Mouse (Mus musculus): ENCODE results near the gene Ptpn6. TPM values are rescaled to one million over a fixed set of nuclear protein-coding genes. Genes with fewer than 3 reads are reported as not detected.

Ptpn6 gene
- total RNA-seq, 1 experiment from 2014 or later, result 7.3 TPM

DNA sequence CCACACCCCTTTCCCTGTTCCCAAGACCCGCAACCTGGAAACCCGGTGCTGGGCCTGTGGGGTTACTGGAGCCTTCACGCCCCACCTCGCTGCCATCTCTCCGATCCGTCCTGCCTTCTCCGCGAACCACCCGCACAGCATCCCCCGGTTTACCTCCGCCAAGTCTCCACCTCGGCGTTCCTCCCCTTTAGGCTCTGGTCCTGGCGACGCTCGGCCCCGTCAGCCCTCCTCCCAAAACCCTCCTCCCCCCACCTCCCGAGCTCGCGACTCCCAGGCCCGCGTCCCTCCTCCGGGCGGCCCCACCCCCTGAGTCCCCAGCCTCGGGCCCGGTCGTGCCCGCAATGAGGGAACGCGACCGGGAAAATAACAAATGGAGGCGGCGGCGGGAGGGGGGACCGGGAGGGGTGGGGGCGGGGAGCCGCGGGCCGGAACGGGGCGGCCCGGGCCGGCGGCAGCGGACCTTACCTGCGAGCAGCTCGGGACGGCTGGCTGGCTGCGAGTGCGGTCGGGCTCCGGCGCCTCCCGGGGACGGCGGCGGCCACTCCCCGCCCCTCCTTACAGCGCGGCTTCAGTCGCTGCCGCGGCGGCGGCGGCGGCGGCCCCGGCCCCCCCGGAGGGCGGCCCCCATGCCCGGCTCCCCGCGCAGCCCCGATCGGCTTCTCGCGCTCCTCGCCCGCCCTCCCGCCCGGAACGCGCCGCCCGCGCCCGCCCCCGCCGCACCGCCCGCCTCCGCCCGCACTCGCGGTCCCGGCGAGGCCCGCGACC, 17.5 kb upstream of the Ptpn6 start, which contains the start of the genes Gm45234 and Atn1:
Gm45234 (minus strand) TSS at position 191 of the 765 bp plus-strand sequence.
Atn1 (minus strand) TSS at position 694 of the 765 bp plus-strand sequence.
- DNase-seq, result peak; percentile 89

DNA sequence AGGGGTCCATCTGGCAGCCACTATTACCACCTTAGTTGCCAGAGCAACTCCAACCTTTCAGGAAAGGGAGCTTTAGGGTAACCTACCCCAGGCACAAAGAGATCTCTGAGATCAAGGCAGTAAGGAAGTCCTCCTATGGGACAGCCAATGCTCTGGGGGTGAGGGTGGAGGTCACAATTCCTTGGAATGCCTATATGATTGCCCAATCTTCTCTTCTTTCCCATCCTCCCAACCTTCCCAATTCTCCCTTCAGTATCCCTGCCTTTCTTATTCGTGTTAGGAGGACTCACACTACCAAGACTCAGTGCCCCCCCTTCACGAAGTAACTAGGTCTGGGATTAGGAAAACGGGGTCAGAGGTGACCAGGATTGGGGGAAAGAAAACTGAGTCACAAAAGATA, 16.8 kb upstream of the Ptpn6 start:
- DNase-seq, result no peak

DNA sequence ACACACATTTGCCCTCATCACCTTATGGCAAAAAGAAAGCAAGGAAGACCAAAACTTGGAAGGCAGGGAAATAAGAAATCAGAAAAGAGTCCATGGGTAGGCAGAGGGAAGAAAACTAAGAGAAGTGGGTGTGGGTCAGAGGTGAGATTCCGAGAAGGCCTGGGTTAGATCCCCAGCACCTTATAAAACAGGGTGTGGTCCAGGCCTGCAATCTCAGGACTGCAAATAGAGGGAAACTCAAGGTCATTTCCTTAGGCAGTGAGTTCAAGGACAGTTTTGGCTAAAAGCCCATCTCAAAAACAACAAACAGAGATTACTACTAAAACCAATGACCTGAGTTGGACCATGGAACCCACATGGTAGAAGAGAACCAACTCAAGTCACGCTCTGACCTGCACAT, 15.3 kb upstream of the Ptpn6 start:
- DNase-seq, result no peak

DNA sequence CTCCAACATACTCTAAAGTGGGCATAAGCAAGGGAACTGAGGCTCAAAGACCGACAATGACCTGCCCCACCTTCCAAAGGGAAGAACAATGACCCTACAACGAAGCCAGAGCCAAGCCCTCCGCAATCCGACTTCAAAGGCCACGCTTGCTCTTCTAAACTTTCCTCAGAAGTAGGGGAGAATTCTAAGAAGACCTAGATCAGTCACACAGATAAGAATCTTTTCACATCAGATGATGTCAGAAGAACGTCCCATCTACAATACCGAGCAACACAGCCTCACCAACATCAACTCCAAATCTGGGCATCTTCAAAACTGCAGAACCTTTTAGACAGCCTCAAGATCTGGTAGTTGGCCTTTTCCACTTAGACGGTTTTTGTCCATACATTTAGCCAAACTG, 11.9 kb upstream of the Ptpn6 start:
- no peak for DNase-seq

DNA sequence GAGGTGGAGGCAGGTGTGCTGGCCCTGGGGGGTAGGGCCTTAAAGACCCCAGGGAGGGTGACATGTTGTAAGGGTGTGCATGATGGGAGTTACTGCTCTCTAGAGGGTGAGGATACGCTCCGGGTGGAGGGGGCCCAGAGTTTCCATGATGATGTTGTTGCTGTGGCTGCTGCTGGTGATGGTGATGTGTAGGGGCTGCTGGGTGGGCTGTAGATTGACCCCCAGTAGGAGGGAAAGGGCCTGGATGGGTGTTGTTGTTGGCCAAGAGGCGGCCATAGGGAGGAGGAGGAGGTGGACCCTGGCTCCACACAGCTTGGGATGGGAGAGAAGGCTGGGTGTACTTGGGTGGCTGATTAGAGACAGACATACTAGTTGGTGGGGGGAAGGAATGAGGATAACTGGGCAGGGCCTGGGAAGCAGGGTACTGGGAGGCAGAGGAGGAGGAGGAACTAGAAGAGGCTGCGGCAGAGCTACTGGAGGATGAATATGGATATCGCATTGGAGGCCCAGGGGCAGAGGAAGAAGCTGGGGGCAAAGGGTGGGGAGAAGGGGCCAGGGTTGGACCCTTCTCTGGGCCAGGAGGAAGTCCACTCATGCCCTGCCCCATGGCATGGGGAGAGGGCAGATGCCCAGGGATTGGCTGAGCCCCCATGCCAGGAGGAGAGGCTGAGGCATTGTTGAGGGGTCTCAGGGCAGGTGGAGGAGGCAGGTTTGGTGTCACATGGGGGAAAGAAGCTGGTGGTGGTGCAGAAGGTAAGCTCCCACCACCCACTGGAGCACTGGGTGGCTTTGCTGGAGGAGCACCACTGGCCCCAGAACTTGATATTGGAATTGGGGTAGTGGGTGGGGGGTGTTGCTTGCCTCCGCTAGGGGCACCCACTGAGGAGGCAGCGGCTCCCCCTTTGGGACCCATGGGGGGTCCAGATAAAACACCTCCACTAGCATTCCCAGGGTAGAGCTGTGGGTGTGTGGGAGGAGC, 8.4 kb upstream of the Ptpn6 start:
- no peak for DNase-seq

DNA sequence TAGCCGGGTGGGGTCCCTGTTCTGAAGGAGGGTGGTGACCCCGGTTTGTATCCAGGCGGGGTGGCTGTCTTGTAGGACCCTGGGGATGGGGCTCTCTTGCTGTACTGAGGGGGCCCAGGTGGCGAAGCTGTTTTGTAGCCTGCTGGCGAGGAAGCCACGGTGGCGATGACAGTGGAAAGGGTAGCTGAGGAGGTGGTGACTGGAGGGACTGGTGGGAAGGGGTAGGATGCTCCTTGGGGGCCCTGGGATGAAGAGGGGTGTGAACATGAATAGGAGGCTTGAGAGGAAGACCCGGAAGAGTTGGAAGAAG, 7.7 kb upstream of the Ptpn6 start:
- DNase-seq, result no peak

DNA sequence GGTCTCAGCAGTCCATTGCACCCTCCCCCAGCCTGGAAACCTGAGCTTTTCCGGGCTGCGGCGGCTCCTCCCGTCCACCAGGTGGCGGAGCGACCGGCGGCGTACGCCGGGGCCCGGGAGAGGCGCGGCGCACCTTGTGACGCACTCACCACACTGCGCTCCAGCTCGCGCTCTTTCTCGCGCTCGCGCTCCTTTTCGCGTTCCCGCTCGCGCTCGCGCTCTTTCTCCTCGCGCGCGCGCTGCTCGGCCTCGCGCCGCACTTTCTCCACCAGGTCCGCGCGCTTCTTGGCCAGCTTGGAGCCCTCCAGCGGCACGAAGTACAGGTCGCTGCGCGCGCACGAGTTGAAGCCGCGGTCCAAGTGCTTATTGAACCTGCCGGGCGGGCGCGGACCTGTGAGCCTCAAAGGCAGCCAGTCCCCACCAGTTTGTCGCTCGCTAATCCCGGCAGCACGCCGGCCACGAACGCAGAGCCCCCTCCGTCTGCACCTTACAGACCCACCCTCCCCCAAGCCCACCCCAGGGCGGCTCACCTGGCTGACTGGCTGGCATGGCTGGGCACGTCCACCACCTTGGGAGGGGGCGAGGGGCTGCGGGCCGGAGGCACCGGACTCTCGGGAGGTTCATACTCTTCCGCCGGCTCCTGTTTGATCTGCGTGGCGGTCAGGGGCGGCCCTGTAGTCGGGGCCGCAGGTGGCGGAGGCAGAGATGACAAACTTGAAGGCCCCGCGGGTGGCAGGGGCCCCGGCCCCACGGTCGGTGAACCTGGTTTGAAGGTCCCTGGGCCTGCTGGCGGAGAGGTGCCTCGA, 7.2 kb upstream of the Ptpn6 start:
- peak; percentile 97 for DNase-seq

DNA sequence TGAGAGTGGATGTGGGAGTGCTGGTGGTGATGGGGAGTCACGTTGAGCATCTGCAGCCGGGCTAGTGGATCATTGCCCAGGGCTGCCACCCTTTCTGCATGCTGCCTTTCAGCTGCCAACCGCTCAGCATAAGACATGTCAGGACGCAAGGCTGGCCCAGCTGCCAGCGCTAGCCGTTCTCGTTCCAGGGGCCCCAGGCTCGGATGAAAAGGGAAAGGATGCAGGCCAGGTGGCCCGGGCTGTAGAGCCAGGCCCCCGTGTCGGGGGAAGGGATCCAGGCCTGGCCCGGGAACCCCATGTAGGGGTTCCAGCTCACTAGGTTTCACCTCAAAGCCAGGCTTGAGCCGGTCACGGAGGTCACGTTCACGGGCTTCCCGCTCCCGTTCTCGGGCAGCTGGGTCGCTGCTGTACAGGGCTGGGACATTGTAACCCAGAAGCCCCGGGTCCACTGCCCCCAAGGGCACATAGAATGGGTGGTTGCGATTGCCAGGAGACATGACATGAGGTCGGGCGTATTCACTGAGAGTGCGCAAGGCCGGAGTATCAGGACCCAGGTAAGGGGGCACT, 6.3 kb upstream of the Ptpn6 start:
- DNase-seq, result no peak

DNA sequence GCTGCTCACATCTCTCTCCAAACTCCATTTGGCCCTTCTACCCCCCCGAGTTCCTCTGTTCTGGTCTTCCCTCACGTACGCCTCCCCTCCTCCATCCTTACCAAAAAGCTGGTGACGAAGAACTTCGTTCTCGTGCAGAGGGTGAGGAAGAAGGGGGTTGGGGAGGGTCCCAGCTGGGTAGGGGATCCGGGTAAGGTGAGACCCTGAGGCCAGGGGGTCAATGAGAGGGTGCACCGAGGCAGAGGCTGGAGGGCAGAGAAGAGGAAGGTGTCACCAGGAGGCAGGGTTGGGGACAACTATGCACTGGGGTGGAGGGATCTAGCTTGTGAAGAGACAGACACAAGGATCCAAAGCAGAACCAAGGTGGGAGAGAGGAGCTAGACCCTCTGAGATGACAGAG, 5.1 kb upstream of the Ptpn6 start:
- no peak for DNase-seq

DNA sequence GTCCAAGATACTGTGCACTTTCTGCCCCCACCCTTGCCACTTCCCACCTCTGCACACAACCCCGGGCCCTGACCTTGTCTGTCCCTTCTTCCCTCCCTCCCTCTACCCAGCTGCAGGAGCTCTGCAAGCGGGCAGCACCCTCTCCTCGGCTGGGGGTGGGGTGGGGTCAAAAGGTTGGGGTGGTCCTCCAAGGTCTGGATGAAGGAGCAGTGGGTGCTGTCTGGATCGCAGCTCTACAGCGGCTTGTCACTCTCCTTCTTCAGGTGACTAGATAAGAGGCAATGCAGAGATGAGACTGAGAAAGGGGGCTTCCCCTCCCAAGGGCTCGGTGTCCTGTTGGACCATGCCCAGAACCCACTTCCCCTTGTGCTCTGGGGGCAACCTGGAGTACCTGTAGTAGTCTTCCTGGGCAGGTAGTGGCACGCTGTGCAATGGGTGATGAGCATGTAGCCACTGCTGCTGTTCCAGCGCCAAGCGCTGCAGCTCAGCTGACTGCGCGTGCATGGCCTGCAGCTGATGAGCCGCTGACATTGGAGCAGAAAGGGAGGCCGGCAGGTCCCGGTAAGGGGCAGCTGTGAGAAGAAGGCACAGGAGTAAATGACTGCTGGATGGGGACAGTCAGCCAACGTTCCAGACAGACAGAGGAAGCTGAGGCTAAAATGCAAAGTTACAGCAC, 4.5 kb upstream of the Ptpn6 start:
- no peak for DNase-seq

DNA sequence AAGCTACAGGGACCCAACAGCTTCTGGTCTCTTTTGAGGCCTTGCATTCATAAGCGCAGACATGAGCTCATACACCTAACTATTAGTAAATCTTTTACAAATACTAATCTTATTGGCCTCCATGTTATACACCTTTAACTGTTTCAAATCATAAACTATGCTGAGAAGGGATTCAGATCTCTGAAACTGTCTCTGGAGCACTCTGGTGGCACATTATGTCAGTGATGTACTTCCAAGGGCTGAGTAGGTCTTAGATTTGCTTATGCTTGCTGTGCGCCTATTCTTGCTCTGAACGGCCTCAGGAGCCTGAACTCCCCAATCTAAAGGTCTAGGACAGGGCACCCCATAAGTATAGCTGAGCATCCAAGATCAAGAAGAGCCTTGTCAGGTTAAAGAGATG, 3.3 kb upstream of the Ptpn6 start:
- DNase-seq, result no peak

DNA sequence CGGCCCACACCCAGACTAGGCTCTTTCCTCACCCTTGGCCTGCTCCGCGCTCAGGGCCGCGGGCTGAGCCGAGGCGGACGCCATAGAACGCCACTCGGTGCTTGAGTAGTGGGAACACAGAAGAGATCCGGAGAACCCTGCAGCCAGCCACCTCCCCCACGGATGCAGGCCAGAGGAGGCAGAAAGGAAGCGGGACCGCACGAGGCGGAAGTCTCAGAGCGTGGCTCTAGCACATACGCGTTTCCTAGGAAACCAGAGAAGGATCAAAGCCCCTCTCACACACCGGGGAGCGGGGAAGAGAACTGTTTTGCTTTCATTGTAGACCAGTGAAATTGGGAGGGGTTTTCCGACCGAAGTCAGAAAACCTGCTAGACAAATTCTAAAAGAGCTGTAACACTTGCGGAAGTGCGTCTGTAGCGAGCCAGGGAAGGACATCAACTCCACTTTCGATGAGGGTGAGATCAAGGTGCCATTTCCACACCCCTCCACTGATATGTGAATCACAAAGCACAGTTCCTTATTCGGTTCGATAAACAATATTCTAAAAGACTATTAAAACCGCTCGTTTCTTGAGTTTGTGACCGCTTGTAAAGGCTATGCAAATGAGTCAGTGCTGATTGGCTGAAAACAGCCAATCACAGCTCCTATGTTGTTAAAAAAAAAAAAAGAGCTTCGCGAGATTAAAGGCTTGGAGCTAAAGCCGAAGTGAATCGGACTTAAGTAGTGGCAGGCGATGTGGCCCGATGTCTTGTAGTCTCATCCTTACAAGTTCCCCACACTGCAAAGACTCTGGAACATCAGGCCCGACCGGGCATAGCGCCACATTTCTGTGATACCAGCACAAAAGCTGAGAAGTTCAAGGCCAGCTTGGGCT, 2.6 kb upstream of the Ptpn6 start, which contains the start of gene Grcc10:
Grcc10 (minus strand) TSS at position 487 of the 874 bp plus-strand sequence.
- peak; percentile 93 for DNase-seq

DNA sequence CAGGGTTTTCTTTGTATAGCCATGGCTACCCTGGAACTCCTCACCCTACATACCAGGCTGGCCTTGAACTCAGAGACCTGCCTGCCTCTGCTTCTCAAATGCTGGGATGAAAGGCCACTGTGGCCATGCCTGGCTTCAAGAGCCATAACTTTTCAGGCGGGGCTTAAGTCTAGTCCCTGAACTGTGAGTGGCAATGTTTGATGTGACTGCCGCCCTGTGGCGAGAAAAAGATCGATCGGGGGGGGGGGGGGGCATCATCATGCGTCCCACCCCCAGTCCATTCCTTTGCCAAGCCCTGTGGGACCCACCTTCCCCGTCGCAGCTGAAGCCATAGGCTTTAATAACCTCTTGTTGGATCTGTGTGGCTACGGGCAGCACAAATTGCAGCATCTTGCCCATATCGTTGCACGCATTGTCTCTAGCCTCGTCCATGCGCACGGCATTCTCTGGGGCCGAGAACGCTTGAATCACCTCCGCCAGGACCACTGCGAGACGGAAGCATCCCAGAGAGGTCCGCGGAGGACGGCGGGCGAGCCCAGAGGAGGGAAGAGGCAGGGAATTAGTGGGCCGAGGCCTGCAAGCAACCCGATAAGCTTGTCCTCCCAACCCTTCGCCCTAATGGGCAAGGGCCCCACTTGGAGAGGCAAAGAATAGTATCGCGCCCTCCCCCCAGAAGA, 1.8 kb upstream of the Ptpn6 start:
- peak; percentile 75 for DNase-seq

DNA sequence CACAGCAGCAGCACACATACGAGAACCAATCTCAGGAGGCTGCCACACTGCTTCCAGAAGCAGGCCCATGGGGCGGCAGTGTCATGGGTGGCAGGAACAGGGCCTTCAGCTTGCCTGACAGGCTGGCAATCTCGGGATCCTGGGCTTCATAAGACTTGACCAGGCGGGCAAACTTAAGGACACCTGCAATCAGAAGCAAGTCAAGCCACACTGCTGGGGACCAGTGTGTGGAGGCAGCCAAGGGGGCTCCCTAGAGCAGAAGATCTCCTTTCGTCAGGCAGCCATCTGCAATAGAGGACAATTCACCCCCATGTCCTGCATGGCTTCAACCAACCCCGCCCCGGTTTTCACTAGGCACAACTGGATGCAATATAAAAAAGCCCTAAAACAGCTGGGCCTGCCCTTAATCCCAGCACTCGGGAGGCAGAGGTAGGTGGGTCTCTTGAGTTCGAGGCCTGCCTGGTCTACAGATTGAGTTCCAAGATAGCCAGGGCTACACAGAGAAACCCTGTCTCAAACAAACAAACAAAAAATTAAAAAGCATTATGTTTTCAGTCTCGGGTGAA, 800 bp upstream of the Ptpn6 start:
- DNase-seq, result no peak

DNA sequence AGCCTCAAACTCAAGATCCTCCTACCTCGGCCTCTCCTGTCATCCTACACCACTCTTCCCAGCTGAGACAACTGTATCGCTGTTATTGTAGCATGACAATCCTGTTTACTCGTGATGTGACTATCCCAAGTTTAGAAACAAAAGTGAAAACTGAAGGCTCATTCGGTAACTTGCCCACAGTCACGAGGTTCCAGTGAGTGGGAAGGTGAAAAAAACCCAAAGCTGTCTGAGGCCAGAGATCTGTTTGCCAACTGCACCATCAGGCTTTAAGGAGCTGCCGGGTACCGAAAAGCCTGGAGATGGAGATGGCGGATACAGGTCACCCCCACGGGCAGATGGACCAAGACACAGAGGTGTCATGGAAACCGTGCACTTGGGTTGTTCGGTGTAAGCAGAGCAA, 1.5 kb downstream of the Ptpn6 start:
- no peak for DNase-seq

DNA sequence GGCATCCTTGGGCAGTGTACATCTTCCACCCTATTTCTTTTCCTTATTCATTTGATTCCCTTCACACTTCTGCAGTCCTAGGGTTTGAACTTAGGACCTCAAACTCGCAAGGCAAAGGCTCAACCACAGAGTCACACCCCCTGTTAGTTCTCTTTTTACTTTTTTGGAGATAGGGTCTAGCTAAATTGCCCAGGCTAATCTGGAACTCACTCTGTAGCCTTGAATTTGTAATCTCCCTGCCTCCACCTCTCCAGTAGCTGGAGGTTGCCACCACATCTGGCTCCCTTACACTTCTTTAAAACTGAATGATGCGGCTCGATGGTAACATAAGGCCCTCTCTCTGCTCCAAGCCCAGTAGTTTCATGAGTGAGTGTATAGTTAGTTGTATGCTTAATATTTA, 4.1 kb downstream of the Ptpn6 start:
- DNase-seq, result no peak

DNA sequence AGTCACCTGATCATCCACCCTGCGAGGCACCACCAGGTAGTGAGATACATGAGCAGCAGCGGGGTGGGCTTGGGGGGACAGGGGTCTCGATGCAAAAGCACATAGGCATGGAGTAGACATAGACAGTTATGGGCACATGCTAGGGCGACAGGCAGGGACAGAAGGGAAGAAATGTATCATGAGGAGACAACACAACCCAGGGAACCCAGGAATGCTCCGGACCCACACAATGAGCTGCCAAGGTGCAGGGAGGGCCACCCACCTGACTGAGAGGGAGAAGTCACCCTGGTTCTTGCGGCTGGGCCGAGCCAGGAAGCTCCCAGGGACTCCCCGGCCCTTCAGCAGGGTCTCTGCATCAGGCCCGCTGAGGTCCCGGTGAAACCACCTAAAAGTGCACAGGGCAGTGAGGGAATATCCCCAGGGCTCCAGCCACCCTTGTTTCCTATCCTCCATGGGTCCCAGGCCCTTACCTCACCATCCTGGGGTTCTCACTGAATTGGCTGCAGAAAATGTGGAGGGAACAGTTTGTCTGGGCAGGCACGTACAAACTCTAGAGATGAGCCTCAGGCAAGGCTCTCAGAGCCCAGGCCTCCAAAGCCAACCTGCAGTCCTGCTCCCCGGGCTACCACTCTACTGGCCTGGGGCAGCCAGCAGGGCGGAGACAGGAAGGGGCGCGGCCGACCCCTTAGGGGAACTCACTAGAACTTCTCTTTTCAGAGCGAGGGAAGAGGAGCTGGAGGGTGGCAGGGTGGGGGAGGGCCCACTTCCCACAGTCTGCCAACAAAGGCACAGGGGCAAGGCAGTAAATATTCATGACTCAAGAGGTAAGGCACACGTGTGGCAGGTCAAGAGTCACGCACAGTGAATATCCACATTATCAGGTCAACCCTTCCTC, 5.8 kb downstream of the Ptpn6 start:
- DNase-seq, result peak; percentile 50

DNA sequence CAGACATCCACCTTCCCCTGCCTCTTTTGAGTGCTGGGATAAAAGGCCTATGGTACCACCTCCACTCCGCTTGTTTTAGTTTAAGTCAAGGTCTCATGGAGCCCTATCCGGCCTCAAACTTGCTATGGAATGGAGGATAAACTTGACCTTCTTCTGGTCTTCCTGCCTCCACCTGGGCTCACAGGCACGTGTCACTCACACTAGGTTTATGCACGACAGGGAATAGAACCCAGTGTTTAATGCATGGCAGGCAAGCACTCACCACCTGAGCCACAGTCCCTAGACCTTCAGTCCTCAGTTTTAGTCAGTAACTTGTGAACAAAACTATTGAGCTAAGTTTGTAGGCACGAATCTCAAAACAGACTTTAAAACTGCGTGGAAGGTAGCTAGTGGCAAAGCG, 7.5 kb downstream of the Ptpn6 start:
- DNase-seq, result no peak
